Mouse (Mus musculus) erythroblast, embryonic 14.5 days (primary cell): ENCODE data around the gene Rfx2.

Source experiments
- GATA1 ChIP-seq: IDR thresholded peaks from 2 replicates; pipeline ENCODE4 v1.6.1; 2012; ENCODE audit warnings: low read length, inconsistent platforms, mixed read lengths
- TAL1 ChIP-seq: IDR thresholded peaks from 3 replicates; pipeline ENCODE4 v1.6.1; 2012; ENCODE audit warnings: low read length, inconsistent platforms, mixed read lengths

DNA sequence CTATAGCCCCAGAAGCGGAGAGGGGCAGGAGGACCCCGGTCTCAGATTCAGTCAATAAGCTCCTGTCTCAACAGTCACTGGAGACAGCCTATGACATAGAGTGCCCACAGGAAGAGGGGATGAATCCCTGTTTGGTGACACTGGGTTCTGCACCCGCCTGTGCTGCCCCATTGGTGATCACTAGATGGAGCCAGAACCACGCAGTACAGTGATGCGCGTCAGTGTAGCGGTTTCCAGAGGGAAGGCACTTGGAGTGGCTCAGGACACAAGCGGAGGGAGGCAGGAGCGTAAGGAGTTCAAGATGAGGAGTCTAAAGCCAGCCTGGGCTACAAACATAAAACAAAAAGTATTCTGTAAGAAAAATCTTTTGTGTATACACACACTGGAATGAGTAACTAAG lies 22.3 kb downstream of the Rfx2 start:
- TF ChIP-seq TAL1: no peak
- no peak for TF ChIP-seq GATA1
